Mouse (Mus musculus) induced T-regulatory cell, adult 2 months (primary cell): ENCODE data around the gene Agfg1.
"Not testable (repeated sequence)": the region's sequence is repeated elsewhere in the genome, so short reads cannot be mapped to it uniquely, and the experiment has no call there.

Experiments
- DNase-seq: peaks from one replicate; pipeline ENCODE4 v3.0.0-alpha.2; 2012; ENCODE audit warnings: low read depth

Gene Agfg1

DNA sequence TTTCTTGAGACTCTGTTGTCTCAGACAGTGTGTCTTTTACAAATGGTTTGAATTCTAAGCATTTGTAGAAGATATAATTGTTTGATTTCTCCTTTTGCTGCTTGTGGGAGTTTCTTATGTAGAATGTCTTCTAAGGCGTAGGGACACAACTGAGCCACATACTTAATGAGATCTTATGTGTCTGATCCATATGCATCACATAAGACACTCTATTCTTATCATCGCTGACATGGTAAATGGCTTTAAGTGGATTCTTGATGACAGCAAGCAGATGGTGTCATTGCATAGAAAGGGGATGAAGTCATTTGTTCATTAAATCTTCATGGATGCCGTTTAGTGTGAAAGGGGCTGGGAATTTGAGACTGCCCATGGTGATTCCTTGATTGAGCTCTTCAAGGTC lies 66.6 kb downstream of the Agfg1 start:
- no peak for DNase-seq

DNA sequence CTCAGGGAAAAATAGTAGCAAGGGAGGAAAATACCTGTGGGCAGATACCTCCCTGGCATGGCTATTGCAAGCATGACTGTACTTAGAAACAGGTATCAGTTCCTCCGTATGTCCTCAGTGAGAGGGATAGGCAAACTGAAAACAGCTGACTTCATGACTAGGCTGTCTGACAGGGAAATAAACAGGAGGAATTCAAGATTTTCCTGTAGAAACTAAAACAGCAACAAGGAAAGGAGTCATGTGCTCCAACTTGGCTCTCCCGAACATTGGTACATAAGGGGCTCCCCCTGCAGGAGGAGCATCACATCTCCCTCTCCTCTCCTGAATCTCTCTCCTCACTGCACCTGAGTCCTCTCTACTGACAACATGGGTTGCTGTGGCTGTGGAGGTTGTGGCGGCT lies 73.7 kb downstream of the Agfg1 start, which contains the start of gene A030005L19Rik:
Gene A030005L19Rik (plus strand): TSS at position 301 of the 400 bp plus-strand sequence.
- DNase-seq = no peak

DNA sequence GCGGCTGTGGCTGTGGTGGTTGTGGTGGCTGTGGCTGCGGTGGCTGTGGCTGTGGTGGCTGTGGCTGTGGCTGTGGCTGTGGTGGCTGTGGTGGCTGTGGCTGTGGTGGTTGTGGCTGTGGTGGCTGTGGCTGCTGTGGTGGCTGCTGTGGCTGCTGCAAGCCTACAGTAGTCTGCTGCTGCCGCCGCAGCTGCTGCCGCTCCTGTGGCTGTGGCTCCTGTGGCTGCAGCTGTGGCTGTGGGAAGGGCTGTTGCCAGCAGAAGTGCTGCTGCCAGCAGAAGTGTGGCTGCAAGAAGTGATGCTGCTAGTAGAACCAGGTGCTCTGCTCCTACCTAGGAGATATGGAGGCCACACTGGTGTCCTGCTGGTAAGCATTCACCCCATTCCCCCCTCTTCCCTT lies 74.2 kb downstream of the Agfg1 start:
- DNase-seq = not testable (repeated sequence)

DNA sequence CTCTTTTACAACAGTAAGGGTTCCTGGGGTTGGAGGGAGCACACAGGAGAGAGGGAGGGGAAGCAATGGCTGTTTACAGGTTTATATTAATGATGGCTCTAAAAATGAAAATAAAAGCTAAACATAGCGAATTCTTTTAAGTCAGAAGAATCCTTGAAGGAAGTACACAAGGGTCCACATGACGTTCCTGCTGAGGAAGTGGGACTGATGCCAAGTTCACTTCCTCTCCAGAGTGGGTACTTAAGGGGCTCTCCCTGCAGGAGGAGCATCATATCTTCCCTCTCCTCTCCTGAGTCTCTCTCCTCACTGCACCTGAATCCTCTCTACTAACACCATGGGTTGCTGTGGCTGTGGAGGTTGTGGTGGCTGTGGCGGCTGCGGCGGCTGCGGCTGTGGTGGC lies 85.4 kb downstream of the Agfg1 start, which contains the start of gene A030014E15Rik:
Gene A030014E15Rik (plus strand): TSS at position 268 of the 400 bp plus-strand sequence.
- DNase-seq = no peak

DNA sequence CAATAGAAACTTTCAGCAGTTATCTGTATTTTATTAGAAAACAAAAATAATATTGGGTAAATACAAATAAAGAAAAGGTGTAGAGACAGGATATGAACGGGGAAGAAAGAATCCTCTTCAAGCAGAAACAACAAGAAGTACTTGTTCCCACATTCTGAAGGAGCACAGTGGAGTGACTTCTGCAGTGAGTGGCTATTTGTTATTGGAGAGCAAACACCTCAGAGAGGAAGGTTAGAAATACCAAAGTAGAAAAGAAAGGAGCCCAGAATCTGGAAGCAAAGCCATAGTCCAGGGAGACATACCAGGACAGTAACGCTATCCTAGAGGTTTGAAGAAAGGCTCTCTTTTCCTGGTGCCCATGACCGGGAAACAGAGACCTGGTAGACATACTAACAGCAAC lies 91.3 kb downstream of the Agfg1 start:
- not testable (repeated sequence) for DNase-seq

DNA sequence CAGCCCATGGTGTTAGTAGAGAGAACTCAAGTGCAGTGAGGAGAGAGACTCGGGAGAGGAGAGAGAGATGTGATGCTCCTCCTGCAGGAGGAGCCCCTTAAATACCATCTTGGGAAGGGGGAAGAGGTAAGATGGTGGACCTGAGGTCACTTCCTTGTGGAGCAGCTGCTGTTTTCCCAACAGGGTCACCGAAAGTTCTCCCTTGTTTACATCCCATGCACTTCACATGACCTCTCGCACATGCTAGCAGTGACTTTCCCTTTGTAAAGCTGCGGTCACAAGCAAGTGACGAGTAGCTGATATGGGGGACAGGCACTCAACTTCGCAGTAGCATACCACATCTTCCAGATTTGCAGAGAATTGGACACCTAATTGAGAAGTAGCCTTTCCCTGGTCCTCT lies 92.0 kb downstream of the Agfg1 start, which contains the start of gene Gm6217:
Gene Gm6217 (minus strand): TSS at position 74 of the 400 bp plus-strand sequence.
- DNase-seq = not testable (repeated sequence)

DNA sequence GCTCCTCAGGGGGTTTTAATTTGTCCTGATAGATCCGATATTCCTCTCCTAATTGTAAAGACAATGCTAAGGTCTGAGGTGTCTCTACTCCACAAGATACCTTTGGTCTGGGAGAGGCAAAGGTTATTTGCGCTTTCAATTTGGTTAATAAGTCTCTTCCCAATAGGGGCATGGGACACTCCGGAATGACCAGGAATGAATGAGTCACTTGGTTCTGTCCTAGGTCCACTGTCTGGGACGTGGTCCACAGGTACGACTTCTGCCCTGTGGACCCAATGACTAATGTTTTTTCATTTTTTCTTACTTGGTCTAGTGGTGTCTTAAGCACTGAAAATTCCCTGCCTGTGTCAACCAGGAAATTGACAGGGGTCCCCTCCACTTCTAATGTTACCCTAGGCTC lies 99.4 kb downstream of the Agfg1 start:
- DNase-seq = no peak

DNA sequence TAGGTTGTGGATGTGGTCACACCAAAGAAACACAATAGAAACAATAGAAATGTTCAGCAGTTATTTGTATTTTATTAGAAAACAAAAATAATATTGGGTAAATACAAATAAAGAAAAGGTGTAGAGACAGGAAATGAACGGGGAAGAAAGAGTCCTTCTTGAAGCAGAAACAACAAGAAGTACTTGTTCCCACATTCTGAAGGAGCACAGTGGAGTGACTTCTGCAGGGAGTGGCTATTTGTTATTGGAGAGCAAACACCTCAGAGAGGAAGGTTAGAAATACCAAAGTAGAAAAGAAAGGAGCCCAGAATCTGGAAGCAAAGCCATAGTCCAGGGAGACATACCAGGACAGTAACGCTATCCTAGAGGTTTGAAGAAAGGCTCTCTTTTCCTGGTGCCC lies 103.2 kb downstream of the Agfg1 start:
- not testable (repeated sequence) for DNase-seq

DNA sequence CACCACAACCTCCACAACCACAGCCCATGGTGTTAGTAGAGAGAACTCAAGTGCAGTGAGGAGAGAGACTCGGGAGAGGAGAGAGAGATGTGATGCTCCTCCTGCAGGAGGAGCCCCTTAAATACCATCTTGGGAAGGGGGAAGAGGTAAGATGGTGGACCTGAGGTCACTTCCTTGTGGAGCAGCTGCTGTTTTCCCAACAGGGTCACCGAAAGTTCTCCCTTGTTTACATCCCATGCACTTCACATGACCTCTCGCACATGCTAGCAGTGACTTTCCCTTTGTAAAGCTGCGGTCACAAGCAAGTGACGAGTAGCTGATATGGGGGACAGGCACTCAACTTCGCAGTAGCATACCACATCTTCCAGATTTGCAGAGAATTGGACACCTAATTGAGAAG lies 104.0 kb downstream of the Agfg1 start, which contains the start of gene A030003K21Rik:
Gene A030003K21Rik (minus strand): TSS at position 94 of the 400 bp plus-strand sequence.
- DNase-seq = not testable (repeated sequence)

DNA sequence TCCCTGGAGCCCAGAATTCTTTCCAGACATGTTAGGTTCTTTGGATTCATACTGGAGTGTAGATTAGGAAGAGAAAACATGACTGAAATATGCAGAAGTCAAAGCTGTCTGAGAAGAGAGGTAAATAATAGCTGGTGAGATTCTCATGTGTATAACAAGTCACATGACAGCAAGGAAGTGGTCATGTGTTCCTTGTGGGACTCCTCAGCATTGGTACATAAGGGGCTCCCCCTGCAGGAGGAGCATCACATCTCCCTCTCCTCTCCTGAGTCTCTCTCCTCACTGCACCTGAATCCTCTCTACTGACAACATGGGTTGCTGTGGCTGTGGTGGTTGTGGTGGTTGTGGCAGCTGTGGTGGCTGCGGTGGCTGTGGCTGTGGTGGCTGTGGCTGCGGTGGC lies 106.7 kb downstream of the Agfg1 start:
- not testable (repeated sequence) for DNase-seq

DNA sequence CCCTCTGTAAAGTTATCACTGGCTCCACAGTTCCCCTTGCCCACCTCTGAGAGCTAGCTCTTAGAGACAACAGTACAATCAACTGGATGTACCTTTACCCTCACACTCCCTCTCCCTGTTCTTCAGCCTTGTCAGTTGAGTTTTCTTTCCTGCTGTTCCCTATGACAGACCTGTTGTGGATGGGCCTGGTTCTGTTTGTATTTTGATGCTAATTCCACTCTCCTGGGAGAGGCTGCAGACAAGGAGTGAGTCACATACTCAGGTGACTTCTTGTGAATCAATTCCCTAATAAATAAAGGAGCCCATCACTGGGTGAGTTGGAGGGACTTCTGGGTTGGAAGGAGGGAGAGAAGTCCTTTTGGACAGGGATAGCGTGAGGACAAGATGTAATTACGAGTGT lies 109.3 kb downstream of the Agfg1 start:
- DNase-seq = no peak
